Mouse (Mus musculus): ENCODE measurements around the gene Gm28043. TPM values are rescaled to one million over a fixed set of nuclear protein-coding genes. Genes with fewer than 3 reads are reported as not detected.

Gene Gm28043
- total RNA-seq, 1 experiment from 2014 or later = 3.2 TPM

DNA sequence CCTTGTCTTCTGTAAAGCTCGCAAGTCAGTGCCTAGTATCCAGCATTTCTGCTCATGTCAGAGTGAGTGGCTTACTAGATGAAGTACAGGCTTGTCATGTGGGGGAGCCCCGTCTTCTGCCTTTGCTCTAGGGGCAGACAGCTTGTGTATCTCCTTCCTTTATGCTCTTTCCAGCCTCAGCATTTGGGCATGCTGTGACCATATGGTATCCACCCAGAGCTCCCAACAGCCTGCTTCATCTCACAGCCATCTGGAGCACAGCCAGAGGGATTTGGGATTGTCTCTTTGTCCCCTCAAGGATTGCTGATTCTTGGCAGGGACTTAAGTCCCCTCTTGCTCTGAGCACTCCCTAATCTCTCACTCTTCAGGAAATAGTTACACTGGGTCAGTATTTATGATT lies 65.5 kb downstream of the Gm28043 start:
- DNase-seq = no peak

DNA sequence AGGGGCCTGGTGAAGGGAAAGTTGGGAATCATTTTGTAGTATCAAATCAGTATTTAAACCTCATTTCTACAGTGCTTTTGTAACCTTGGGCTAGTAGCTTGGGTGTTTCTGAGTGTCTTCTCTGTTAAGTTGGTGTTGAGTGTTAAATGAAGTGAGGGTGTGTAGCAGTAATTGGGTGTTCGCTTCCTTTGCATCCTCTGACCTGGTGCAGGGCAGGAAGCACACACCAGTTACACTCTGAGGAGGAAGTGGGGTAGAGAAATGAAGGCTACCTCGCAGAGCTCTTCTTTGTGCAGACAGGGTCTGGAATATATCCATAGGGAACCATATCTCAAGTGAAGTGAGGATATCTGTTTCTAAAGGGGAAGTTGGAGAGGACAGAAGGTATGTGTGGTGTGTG lies 66.2 kb downstream of the Gm28043 start:
- no peak for DNase-seq

DNA sequence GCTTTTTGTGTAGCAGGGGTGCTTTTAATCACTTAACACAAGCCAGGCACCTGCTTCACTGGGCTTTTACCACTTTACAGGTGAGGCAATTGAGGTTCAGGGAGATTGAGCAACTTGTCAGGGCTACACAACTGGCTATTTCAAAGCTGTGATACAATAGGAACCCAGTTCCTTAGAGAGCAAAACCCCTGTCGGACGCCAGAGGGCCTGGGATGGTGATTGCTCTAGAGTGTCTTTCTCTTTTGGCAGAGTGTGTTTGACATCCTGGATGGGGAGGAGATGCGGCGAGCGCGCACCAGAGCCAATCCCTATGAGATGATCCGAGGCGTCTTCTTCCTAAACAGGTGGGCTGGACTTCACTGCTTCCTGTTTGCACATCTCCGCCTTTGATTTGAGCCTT lies 67.0 kb downstream of the Gm28043 start:
- no peak for DNase-seq

DNA sequence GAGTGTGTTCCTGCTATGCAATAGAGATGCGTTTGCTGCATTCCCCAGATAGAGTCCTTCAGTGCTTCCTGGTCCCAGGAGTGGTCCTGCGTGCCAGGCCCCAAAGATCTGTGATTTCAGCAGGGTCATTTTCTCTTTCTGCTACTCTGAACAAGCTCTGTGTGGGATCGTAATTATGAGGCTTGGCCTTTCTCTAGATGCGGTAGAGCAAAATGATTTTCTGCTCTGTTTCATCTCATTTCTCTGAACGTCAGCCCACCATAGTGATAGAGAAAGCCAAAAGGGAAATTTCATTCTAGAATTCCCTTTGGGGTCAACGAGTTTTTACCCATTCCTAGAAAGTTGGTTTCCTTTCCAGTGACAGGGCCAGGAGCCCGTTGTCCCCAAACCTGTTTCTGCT lies 67.6 kb downstream of the Gm28043 start:
- no peak for DNase-seq

DNA sequence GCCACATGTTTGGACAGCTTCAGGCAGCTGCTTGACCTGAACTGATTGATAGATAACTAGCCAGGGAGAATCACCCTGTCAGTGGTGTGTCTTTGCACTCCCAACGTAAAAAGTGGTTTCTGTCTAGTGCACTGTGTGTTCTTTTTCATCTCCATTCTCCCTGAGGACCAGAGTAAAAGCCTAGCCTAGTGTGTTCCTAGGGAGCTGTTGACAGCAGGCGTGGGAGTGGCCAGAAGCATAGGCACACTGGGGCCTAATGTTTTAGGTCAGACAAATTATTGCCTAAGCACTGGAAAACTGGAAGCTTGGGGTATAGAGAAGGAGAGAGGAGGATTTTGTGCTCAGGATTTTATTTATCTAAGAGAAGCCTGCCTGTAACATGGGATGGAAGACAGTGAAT lies 68.5 kb downstream of the Gm28043 start:
- DNase-seq = no peak

DNA sequence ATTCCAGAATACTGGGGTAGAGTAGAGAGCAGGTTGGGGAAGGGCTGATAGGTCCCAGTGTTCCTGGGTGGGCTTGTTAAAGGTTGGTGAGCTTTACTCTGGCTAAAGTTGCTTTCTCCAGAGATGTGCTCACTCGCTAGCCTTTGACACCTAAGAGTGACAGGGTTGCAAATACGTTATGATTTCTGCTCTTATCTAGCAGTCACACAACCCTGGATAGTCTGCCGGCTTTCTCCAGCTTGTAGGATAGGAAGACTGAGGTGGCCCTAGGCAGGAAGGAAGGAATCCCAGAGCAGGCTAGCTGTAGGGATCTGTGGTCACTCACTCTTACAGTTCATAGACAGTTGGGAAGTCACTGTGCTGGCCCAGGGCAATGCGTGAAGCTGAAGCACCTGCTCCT lies 69.6 kb downstream of the Gm28043 start:
- DNase-seq = no peak

DNA sequence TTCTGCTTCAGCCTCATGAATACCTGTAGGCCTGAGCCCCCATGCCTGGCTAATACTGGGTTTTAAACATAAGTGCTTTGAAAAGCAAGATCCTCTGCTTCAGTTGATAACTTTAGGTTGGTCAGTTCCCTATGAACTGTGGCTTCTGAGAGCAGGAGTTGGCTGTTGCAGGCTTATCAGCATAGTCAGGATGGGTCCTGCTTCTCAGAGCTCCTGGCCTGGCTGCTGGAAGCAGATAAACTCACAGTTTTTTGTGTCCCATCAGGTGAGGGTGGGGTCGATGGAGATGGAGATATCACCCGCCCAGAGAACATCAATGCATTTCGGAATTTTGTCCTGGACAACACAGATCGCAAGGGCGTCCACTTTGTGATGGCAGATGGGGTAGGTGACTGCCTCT lies 72.1 kb downstream of the Gm28043 start:
- DNase-seq = no peak

DNA sequence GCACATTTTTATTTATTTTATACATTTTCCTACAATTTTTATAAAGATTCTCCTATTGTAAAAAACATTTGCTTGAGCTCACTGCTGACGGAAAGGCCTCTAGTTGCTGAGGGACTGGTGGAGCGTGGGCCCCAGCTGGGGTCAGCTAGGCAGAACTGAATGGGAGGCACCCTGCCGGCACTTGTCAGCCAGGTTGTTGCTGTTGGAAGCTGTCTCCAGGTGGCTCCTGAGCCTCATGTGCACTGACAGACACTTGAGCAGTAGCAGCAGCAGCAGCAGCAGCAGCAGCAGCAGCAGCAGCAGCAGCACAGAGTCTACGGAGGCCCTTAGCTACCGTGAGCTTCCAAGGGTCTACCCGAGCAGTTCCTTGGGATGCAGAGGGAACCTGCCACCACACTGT lies 72.7 kb downstream of the Gm28043 start:
- no peak for DNase-seq

DNA sequence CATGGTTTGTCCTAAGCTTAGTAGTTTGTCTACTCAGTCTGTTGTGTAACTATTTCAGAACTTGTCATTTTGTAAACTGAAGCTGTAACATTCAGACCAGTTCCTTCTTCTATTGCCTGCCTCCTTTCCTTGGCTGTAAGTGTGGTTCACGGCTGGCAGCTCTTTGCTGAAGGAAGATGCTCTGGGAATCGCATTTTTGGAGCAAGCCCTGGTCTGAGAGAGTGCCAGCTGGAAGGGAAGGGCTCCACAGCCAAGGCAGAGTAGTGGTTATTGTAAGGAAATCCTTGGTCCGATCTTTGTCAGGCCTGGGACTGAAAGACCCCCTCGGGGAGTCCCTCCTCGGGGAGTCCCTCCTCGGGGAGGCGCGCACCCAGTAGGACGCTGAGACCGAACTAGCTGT lies 73.9 kb downstream of the Gm28043 start:
- no peak for DNase-seq

DNA sequence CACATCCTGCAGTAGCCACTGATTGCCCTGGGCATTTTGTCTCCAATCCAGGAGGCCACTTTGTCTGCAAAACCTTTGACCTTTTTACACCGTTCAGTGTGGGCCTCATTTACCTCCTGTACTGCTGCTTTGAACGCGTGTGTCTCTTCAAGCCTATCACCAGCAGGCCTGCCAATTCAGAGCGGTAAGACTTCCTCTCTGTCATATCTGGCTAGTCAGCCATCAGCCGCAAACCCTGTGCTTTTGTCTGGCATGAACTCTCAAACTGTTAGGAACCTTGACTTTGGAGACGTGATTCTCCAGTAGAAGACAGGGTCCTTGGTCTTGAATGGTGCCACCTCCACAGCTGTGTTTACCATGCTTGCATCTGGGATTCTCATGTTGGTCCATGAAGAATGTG lies 75.6 kb downstream of the Gm28043 start:
- no peak for DNase-seq

DNA sequence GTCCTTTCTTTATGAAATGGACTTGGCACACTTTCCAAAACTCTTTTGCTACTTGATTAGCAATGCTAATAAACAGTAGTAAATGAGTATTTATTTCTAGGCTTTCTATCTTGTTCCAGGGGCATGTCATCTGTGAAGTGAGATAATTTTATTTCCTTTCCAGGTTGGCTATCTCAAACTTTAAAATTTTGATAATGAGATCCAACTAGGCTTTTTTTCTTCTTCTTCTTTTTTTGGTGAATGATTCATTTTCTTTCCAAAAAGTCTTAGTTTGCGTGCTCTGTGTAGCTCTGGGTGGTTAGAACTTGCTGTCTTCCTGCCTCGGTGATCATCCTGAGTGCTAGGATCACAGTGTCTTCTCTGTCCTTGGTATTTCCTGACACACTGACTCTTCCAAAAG lies 78.2 kb downstream of the Gm28043 start:
- no peak for DNase-seq

DNA sequence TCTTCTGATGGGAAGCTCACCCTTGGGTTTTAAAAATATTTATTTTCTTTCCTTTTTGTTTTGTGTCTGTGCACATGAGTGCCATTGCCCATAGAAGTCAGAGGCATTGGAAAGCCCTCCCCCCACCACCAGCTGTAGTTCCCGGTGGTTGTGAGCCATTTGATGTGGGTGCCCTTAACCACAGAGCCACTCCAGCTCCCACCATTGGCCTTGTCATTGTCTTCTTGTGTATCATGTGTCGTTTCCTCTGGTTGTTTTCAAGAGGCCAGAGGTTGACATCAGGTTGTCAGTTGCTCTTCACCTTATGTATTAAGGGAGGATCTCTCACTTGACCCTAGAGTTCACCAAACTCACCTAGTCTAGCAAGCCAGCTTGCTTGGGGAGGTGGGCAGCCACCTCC lies 78.9 kb downstream of the Gm28043 start:
- no peak for DNase-seq

DNA sequence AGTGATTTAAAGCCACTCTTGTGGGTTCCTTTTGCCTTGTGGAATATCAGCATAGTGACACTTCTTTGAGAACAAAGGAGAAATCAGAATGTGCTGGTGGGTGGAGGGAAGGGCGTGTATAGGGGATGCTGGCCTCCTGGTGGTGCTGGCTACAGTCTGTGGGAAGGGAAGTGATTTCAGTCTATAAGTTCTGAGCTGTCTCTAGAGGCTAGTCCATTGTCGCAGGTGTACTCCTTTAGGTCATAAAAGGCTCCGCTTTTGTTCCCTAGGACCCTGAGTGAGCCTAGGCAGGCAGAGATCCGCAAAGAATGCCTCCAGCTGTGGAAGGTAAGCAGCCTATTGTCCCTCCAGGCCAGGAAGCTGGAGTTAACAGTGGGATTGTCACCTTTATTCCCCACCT lies 79.8 kb downstream of the Gm28043 start:
- no peak for DNase-seq

DNA sequence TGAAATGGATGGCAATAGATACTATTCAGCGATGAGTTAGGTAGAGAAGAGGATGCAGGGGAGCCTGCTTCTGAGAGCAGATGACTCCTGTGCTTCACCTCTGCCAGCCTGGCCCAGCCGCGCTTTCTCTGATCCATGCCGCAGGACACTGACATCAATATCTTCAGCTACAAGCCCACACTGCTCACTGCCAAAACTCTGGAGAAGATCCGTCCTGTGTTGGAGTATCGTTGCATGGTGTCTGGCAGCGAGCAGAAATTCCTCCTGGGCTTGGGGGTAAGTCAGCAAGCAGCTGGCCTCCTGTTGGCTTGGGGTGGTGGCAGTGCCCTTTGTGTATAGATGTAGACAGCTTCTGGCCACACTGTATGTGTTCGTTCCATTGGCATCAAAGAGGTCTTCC lies 82.3 kb downstream of the Gm28043 start:
- DNase-seq = no peak

DNA sequence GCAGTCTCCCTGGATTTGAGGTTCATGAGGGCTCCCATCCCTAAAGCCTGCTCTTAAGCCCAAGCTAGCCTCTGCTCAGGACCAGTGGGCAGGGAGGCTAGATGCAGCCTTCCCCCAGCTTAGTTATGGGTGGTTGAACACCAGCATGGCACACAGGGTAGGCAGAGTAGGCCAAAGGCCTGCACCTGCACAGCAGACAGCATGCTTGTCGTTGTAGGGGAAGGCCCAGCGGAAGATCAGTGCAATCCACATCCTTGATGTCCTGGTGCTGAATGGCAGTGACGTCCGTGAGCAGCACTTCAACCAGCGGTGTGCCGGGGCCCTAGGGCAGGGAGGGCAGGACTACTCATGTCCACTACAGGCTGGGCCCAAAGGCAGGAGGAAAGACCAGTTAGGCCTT lies 83.7 kb downstream of the Gm28043 start:
- no peak for DNase-seq

DNA sequence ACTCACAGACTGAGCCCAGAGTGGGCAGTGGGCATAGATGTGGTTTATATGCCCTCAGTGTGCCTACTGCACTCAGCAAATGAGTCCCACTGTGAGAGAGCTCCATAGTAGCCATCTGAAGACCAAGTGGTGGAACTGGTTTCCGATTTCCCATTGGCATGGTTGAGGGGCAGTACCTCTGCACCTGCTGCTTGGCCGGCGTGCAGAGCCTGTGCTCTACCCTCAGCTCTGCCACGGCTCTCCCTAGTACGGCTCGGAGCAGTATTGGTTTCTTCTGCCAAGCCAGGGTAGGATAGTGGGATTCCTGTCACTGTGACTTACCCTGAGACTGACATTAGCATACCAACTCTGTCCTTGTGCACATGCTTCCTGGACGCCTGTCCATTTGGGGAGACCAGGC lies 85.9 kb downstream of the Gm28043 start:
- DNase-seq = no peak

DNA sequence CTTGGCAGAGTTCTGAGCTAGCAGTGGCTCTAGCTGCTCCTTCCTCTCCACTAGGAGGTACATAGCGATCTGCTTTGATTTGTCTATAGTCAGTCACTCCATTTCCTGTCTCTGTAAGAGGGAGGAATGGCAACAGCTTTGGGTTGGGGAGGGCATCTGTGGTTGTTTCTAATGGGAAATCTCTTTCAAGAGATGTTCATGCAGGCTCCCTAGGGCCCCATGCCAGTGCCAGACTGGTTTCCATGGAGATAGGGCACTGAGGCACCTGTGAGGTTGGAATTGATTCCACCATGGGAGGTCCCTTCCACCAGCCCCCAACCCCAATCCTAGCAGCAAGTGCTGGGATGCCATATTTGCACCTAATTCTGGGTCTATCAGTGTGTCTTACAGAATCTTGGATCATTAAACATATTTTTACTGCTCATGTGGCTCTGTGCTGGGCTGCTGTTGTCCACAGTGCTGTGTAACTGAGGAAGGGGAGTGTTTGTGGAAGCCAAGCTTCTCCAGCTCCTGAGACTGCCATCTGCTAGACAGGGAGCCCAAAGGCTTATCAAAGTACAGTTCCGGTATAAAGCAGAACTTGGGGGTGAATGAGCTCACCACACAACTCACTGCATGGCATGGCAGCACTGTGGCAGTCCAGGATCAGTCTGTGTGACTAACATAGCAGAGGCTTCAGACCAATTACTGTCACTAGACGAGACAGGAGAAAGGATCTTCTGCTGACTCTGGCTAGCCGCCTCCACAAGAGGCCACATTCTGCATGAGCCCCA lies 88.4 kb downstream of the Gm28043 start:
- DNase-seq = no peak

DNA sequence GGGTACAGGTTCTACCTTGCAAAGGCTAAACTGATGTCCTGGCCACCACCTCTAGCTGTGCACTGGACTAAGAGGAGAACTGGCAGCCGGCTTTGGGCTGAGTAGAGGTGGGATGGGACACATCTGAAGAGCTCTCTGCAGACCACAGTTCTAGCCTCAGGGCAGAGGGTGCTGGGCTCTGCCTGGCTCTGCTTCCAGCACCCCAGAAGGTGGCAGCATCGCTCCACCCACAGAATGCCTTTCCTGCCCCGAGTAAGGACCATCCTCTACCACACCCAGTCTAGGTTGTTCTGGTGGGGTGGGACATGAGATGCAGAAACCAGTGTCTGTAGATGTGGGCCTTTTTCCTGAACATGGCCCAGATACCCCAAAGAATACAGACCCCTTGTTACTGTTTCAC lies 90.1 kb downstream of the Gm28043 start:
- DNase-seq = peak; percentile 72

DNA sequence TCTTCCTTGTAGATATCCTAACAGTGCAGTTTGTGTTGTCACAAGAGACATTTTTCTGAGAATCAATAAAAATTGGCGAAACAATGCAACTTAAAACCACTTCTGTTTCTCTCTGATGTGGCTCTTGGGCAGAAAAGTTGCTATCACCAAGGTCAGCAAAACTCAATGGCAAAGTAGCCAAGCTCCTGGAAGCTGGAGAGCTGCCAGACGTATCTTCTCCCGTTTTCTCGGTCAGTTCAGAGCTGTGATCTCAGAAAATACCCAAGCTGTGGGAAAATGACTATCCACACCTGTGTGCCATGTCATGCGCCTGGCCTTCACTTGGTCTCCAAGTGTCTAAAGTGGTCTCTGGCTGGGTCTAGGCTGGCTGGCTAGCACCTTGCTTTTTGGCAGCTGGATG lies 91.2 kb downstream of the Gm28043 start:
- DNase-seq = peak; percentile 66

DNA sequence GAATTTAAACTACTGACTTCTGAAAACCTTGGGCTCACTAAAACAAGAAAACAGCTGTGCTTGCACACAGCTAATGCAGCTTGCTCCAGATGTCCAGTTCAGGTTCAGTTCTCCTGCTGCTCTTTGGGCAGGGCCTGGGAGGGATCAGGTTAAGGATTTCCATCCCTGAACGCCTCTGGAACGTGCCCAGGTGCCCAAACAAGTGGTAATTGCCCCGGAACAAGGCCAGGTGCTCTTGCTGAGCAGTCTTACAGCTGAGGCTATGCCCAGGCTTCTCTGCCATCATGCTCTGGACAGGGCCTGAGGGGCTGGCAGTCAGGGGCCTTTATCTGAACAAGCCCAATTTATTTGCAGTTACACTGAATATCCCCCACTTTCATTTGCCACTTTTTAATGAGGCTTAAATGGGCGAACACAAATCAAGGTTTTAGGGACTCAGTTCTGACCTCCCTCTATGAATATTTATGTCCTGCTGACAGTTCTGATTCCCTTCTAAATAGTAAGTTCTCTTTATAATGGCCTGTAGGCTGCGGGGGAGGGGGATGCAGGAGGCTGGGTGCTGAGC lies 92.4 kb downstream of the Gm28043 start:
- no peak for DNase-seq

DNA sequence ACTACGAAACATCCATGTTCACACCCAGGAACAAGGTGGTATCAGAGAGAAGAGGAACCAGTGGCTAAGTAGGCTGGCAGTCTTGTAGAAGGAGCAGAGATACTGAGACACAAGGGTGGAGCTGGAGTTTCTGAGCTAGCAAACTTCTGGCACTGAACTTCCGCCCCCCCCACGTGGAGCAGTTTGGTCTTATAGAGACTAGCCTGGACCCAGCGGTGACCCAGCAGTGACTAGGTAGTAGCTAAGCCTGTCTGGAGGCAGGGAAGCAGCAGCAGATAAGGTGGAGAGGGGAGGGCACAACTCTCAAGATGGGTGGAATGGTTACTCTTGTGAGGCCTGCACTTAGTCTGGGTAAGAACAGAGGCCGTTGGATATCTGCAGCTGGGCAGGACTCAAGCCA lies 94.1 kb downstream of the Gm28043 start:
- DNase-seq = no peak

DNA sequence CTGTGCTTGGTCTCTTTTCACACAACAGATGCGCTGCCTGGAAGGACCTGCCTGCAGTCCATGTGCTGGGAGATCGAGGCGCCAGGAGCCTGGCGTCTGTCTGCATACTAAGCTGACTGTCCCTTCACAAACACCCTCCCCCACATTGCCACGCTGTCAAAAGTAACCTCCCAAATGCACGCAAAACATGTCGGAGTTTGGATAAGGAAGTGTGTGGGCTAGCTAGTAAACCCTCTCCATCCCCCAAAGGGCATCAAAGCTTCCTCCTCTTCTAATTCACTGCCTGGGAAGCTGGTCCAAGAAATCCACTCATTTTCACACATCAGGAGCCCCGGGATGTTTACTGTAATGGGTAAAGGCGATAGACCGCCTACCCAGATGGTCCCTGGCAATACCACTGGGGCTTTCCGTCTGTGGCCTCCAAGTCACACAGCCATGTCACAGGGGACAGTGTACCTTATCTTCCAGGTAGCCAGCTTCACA lies 95.9 kb downstream of the Gm28043 start:
- DNase-seq = no peak

DNA sequence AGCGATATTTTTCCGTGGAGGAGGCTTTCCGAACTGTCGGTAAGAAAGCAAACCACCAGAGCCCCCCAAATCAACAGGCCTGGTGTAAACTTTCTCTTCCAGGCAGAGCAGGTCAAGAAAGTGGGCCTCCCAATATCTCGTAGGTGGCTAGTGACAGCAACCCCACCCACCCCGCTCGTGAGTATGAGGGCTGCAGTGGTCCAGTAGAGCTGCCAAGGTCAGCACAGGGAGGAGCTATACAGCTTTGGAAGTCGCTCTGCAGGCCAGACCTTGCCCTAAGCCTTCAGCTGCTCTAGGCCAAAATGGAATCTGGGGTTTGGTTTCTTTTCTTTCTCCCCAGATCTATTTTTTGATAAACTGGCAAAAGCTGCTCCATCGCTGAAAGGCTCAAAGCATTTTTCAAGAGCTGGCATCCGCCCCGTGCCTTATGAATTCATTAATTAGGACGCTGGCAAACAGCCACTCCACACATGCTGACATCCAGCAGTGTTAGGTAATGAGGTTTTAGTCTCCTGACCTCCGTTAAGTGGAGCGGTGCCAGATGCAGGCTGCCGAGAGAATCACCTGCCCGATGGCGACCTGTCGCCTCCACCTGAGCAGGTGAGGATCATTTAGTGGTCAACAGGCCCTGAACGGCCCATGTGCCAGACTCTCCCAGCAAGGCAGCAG lies 96.5 kb downstream of the Gm28043 start:
- DNase-seq = peak; percentile 52

Measured in adrenal gland, postnatal 14 days (tissue).